ENCODE assay signal across 11 mouse cellular contexts in the genomic region with DNA sequence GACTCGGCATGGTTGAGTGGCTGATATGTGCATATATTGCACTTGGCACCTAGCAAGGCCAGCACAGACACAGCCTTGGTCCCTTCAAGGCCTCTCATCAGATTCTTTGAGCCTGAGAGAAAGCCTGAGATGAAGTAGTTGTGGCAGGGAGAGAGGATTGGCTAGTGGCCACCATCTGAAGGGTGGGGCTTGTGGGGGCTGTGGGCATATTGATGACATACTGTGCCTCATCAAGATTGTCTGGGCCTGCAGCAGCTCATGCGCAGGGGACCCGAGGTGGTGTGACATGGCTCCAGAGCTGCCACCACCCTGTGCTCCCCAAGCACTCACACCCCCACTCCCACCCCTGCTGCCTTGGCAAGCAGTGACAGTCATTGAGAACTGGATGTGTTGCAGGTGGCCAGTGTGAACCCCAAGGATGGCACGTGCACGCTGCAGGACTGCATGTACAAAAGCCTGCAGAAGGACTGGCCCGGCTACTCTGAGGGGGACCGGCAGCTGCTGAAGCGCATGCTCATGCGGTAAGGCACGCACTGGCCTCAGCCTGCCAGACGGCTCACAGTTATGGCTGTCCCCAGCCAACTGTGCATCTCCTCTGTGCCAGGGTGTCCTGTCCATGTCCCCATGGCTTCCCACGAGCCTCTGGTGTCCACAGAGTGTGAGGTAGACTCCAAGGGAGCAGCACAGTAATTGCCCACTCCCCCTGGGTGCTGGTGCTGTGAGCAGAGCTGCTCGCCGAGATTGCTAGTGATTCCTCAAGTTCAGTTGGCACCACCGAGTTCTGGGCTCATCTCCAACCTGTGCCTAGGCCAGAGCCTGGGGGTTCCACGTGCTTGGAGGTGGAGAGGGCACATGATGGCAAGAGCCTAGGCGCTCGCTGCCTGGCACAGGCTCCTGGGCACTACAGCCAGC. TPM values are rescaled to one million over a fixed set of nuclear protein-coding genes. Genes with fewer than 3 reads are reported as not detected.
DNase-seq lines count a peak whose midpoint lies in the region; TF ChIP-seq lines count a peak whose summit lies in the region.
"Had no signal": no experiment of that assay in that cellular context is flagged by ENCODE, and none has a peak within 500 bp of the region (broad histone marks: within the 10 kb centered on the region; RNA-seq: fewer than 3 reads in every experiment).

No protein-coding gene starts in this region.

- no peak for TF ChIP-seq CTCF in gastrocnemius, adult 2 months (IDR thresholded peaks at IDR 0.05)

- no peak overlapping the region for H3K4me3 ChIP-seq in gastrocnemius, adult 2 months
- H3K4me3 ChIP-seq: midbrain, embryonic 12.5 days had no signal

- peak; percentile 89 for DNase-seq in gastrocnemius, adult 2 months
- no peak for DNase-seq in gastrocnemius, postnatal 25 days
- DNase-seq in layer of hippocampus, adult 11-12 months (ENCODE audit: low spot score): peak; percentile 62
- DNase-seq in layer of hippocampus, adult 9-11 months: no peak
- peak; percentile 86 for DNase-seq in brain, adult 2 months (ENCODE audit: low read depth, low spot score)
- peak; percentile 90 to 94 for DNase-seq in cerebellum, postnatal 10 days
- DNase-seq in ovary, postnatal 36 days (ENCODE audit: low spot score): no peak
- DNase-seq: kidney, adult 18-20 months had no signal

- H3K27ac ChIP-seq in gastrocnemius, adult 2 months: peak overlapping the region; percentile 72
- H3K27ac ChIP-seq: midbrain, embryonic 12.5 days; stomach, postnatal 0 days had no signal

- intact Hi-C loops in gastrocnemius, adult 2 months (cut with DNase I): loop anchor here (2.0 kb wide), 1 partner anchor 23 kb away; no protein-coding TSS in a partner anchor

RNA-seq across cellular contexts. Expression of a gene that starts 10.4 kb away (rescaled TPM):
- total RNA-seq in gastrocnemius, adult 2 months (2021): 1 to 10 TPM; 3.2 to 4.3 TPM
- 10 to 100 TPM in 1 of 2 experiments, 1 to 10 TPM in 1; 4.7 to 10.3 TPM for total RNA-seq in gastrocnemius, postnatal 25 days (2021)

RNA-seq across cellular contexts. Expression of a gene that starts 24.9 kb away (rescaled TPM):
- total RNA-seq in gastrocnemius, adult 2 months (2021): 10 to 100 TPM in 1 of 2 experiments, 1 to 10 TPM in 1; 9.2 to 14.4 TPM
- 10 to 100 TPM; 15.4 to 20.0 TPM for total RNA-seq in gastrocnemius, postnatal 25 days (2021)

RNA-seq across cellular contexts. Expression of a gene that starts 32.2 kb away (rescaled TPM):
- under 1 TPM; 0.42 to 0.48 TPM for total RNA-seq in gastrocnemius, adult 2 months (2021)
- total RNA-seq in gastrocnemius, postnatal 25 days (2021): under 1 TPM; 0.54 to 0.56 TPM

RNA-seq across cellular contexts. Expression of a gene that starts 44.5 kb away (rescaled TPM):
- 10 to 100 TPM; 11.9 to 14.6 TPM for total RNA-seq in gastrocnemius, adult 2 months (2021)
- 10 to 100 TPM in 1 of 2 experiments, 1 to 10 TPM in 1; 8.1 to 19.3 TPM for total RNA-seq in gastrocnemius, postnatal 25 days (2021)

RNA-seq across cellular contexts. Expression of a gene that starts 48.5 kb away (rescaled TPM):
- total RNA-seq in gastrocnemius, adult 2 months (2021): under 1 TPM in 1 of 2 experiments, not detected in 1; 0.28 TPM
- under 1 TPM in 1 of 2 experiments, not detected in 1; 0.33 TPM for total RNA-seq in gastrocnemius, postnatal 25 days (2021)
- total RNA-seq: left cerebral cortex, postnatal 10 days had no signal

Comparison
In these comparisons a context has a peak if more than half of its experiments do, and no peak if none do; other contexts are left out.
1. DNase-seq: peak in gastrocnemius, adult 2 months (single experiment), layer of hippocampus, adult 11-12 months (single experiment), brain, adult 2 months (single experiment) and cerebellum, postnatal 10 days (2 of 2); none in gastrocnemius, postnatal 25 days (single experiment), layer of hippocampus, adult 9-11 months (single experiment) and ovary, postnatal 36 days (single experiment).